Mouse (Mus musculus): ENCODE measurements around the gene Olfr340.
"Not testable (repeated sequence)": the region's sequence is repeated elsewhere in the genome, so short reads cannot be mapped to it uniquely, and the experiment has no call there.

The Olfr340 gene

GRCm38 (mm10) chr2:36452287-36452686, at the start of gene Olfr340:
Gene Olfr340 (plus strand): TSS chr2:36452587.
- DNase-seq (ENCODE audit: extremely low spot score, low read depth, low spot score) = no peak

GRCm38 (mm10) chr2:36415174-36415573, 37.2 kb upstream of the Olfr340 start:
- DNase-seq (ENCODE audit: extremely low spot score, low read depth, low spot score) = not testable (repeated sequence)

GRCm38 (mm10) chr2:36415591-36415990, 36.8 kb upstream of the Olfr340 start:
- not testable (repeated sequence) for DNase-seq (ENCODE audit: extremely low spot score, low read depth, low spot score)

GRCm38 (mm10) chr2:36418647-36419046, 33.7 kb upstream of the Olfr340 start, which contains the start of gene Olfr339:
Gene Olfr339 (plus strand): TSS chr2:36418947.
- DNase-seq (ENCODE audit: extremely low spot score, low read depth, low spot score) = no peak

GRCm38 (mm10) chr2:36473634-36474033, 21.2 kb downstream of the Olfr340 start:
- no peak for DNase-seq (ENCODE audit: extremely low spot score, low read depth, low spot score)

- no peak for DNase-seq (ENCODE audit: extremely low spot score, low read depth, low spot score)
Measured at GRCm38 (mm10) chr2:36482368-36482767, 30.0 kb downstream of the Olfr340 start, which contains the start of gene Olfr341. Gene Olfr341 (minus strand): TSS chr2:36482468.

Measured in hindlimb bud, embryonic 11.5 days (tissue).